In genomic region chr9:40800675-40801612, GRCm38 (mm10) we compare ENCODE assay signal across 8 mouse cellular contexts. TPM values are rescaled to one million over a fixed set of nuclear protein-coding genes. Genes with fewer than 3 reads are reported as not detected.
DNase-seq lines count a peak whose midpoint lies in the region; ATAC-seq and TF ChIP-seq lines count a peak whose summit lies in the region.

Gene Hspa8, plus strand, starts transcription at chr9:40800984.

- H3K9ac ChIP-seq in hindbrain, postnatal 0 days (replicated peaks; ENCODE audit: low read length): peak within 1 kb of the TSS; percentile 98

- peak within 1 kb of the TSS; percentile 79 for H3K4me2 ChIP-seq in hindbrain, postnatal 0 days (ENCODE audit: low read depth, low read length)

- under 1% methylated on average over 80 of the region's 83 CpGs for WGBS in hindbrain, postnatal 0 days

- H3K36me3 ChIP-seq in hindbrain, postnatal 0 days (ENCODE audit: insufficient read depth, low read length): peaks cover 13% of the 10 kb centered on the region; the same call in 1 of the 2 replicates

- no peaks in the 10 kb centered on the region for H3K9me3 ChIP-seq in hindbrain, postnatal 0 days (ENCODE audit: low read length)

- 0 out of 2 replicates have a peak, but pooled peaks cover 8% of the 10 kb centered on the region for H3K4me1 ChIP-seq in hindbrain, postnatal 0 days (ENCODE audit: insufficient read depth, low read length)

- peak; percentile 45 for TF ChIP-seq CTCF in gastrocnemius, adult 2 months (IDR thresholded peaks at IDR 0.05)
- peak; percentile 58 for TF ChIP-seq CTCF in hindbrain, postnatal 0 days (IDR thresholded peaks at IDR 0.05; ENCODE audit: low read depth)
- TF ChIP-seq CTCF in left cerebral cortex, adult 2 months (IDR thresholded peaks at IDR 0.05): peak; percentile 44

- no peaks in the 10 kb centered on the region for H3K27me3 ChIP-seq in hindbrain, postnatal 0 days (ENCODE audit: insufficient read depth, low read length)

- ATAC-seq in common myeloid progenitor, adult 5-6 weeks (replicated peaks; ENCODE audit: low read depth, poor library complexity, severe bottlenecking): peak; percentile 68
- peak; percentile 97 for ATAC-seq in hindbrain, postnatal 0 days
- peak; percentile 75 for ATAC-seq in megakaryocyte, adult 5-6 weeks (ENCODE audit: poor library complexity, severe bottlenecking)

- intact Hi-C loops in gastrocnemius, adult 2 months (cut with DNase I): no loop called here
- intact Hi-C loops in left cerebral cortex, adult 2 months (cut with DNase I): loop anchor here (2.0 kb wide), 2 partner anchors 36 to 44 kb away; no protein-coding TSS in a partner anchor

- peak within 1 kb of the TSS; percentile 100 for H3K27ac ChIP-seq in gastrocnemius, adult 2 months
- H3K27ac ChIP-seq in hindbrain, postnatal 0 days: peak within 1 kb of the TSS; percentile 100
- H3K27ac ChIP-seq in left cerebral cortex, adult 2 months: peak within 1 kb of the TSS; percentile 99

- DNase-seq in ZHBTc4 (ENCODE audit: low read depth, low spot score): peak; percentile 100
- DNase-seq in gastrocnemius, adult 2 months: peak; percentile 100
- DNase-seq in hindbrain, postnatal 0 days (ENCODE audit: low spot score): peak; percentile 100
- peak; percentile 100 for DNase-seq in left cerebral cortex, adult 2 months (ENCODE audit: extremely low spot score in 1 of 2, low spot score in 2 of 2)
- DNase-seq in right cerebral cortex, adult 2 months (ENCODE audit: low spot score in 2 of 2): peak; percentile 100
- DNase-seq in urinary bladder, postnatal 14 days (ENCODE audit: low spot score): peak; percentile 100

- H3K4me3 ChIP-seq in gastrocnemius, adult 2 months: peak within 1 kb of the TSS; percentile 93
- peak within 1 kb of the TSS; percentile 93 for H3K4me3 ChIP-seq in hindbrain, postnatal 0 days (ENCODE audit: low read length)
- peak within 1 kb of the TSS; percentile 86 for H3K4me3 ChIP-seq in left cerebral cortex, adult 2 months

RNA-seq across cellular contexts. Expression of gene Hspa8, which starts in this region (rescaled TPM):
- 4,616 and 4,673 TPM in 2 replicates for total RNA-seq in common myeloid progenitor, adult 5-6 weeks (2017)
- 1,000 to 10,000 TPM; 1,297 to 1,609 TPM for total RNA-seq in gastrocnemius, adult 2 months (2021)
- 3,796 and 3,887 TPM in 2 replicates for total RNA-seq in hindbrain, postnatal 0 days (2014; rRNA removed)
- polyA plus RNA-seq in hindbrain, postnatal 0 days (2015; fragmentation: Nextera tagmentation; extraction: Ambion mirVana): 2,316 and 2,371 TPM in 2 replicates
- total RNA-seq in left cerebral cortex, adult 2 months (2021): 1,000 to 10,000 TPM; 2,321 to 2,378 TPM
- 2,454 and 2,467 TPM in 2 replicates for total RNA-seq in megakaryocyte, adult 5-6 weeks (2015)
- total RNA-seq in megakaryocyte, adult 5-6 weeks (2017): 3,359 and 3,514 TPM in 2 replicates

Comparison
In these comparisons a context has a peak if more than half of its experiments do, and no peak if none do; other contexts are left out.
1. Peak in every context shown above with its lines: DNase-seq, ATAC-seq, H3K4me3 ChIP-seq and H3K27ac ChIP-seq.